Mouse (Mus musculus): ENCODE data around the gene Cd3d. TPM values are rescaled to one million over a fixed set of nuclear protein-coding genes. Genes with fewer than 3 reads are reported as not detected.

Cd3d gene
- polyA plus RNA-seq (2012; ENCODE audit: low replicate concordance): 2.7 and 3.6 TPM in 2 replicates

DNA sequence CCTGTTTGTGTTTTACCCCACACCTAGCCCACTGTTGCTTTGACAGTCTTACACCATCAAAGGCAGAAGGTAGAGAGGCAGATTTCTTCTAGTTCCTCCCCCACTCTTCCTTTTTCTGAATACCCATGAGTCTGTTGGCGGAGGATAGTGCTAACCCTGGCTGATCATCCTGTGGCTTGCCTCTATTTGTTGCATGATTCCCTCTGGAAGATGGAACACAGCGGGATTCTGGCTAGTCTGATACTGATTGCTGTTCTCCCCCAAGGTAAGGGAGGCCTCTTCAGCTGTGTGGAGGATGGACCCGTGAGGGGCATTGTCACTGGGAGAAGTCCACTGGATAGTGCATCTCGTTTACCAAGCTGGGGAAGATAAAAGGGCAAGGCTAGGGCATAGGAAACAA is at the start of gene Cd3d:
Cd3d (plus strand) TSS at position 111 of the 400 bp plus-strand sequence.

DNA sequence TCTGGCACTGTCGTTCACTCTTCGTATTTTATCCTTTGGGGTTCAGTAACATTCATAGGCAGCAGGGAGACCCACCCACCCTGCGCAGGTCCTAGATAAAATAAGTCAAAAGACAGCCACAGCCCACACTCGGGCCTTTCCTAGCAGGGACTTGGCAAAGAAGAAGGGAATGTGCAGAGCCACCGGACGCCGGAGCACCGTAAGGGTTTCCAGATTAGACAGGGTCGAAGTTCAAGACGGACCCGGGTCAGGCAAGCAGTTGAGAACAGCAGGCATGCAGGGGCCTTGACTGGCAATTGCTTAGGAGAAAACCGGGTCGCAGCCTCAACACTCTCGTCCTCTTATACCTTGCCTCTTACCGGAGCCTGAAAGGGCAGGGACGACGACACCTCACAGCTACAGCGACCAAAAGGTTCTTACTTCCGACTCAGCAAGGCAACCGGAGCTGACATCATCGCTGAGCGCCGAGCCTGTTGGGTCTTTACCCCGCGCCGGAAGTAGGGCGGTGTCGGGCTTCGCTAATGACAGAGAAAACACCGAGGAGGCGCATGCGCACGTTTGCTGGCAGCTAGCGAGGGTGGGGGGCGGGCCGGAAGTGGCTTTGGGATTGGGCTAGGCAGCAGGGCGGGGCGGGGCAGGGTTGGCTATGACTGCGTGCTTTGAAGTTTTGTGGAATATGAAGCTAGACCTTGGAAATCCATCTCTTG is 16.3 kb upstream of the Cd3d start, which contains the start of gene Ube4a:
Ube4a (minus strand) TSS at position 475 of the 707 bp plus-strand sequence.

DNA sequence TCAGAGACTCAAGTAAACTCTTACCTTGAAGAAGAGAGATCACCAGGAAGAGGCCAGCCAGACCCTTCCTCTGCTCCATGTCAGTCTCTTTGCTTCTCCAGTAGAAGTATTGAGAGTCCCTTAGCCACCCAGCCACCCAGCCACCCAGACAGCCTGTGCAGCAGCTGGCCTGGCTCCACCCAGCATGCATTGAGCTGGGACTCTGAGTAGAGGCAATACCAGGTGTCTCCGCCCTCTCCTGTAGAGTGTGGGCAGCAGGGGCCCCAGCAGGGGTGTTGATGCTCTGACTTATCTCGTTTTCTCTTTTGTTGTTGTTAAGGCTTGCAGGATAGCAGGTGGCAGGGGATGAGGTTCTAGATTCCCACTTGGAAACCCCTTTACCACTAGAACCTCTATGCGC is 1.3 kb upstream of the Cd3d start, which contains the start of gene Cd3g:
Cd3g (minus strand) TSS at position 190 of the 400 bp plus-strand sequence.

DNA sequence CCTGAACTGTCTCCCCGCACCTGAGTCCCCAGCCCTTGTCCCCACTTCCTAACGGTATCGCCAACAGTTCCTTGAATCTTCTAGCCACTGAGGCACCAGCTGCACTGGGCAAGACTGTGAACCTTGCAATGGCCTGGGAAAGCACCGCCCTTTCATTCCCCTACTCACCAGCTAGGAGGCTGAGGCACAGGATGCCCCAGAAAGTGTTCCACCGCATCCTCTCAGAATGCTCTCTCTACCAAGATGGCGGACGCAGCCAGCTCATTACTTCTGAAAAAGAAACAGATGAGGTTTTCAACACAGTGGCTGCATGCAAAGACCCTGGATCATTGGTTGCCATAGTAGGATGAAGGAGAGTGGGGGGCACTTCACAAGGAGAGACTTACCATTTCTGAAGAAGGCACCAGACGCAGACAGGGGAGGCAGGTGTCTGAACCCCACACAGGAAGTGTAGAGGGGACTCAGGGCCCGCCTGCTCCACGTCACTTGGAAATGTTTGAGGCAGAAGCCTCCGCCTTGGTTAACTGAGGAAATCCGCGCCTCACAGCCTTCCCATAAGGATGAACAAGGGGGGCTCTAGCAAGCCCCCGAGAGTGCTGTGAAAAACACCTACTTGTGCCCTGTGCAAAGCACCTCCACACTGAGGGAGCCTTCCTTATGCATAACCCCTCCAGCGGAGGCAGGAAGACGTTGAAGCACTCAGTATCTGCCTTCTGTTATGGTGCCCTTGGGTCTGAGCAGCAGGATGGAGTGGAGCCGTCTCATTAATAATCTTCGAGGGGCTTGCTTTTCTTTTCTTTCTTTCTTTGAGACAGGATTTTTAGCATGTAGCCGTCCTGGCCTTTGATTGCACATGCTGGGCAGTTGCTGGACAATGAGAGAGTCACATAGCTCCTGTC is 27.8 kb downstream of the Cd3d start, which contains the start of gene Cd3e:
Cd3e (minus strand) TSS at position 448 of the 899 bp plus-strand sequence.

Other genes with a start within 250 kb of the Cd3d start
- gene Phldb1, start 246.6 kb upstream of the Cd3d start, polyA plus RNA-seq (2012; ENCODE audit: low replicate concordance): 7.5 and 13.3 TPM in 2 replicates
- gene Arcn1, start 213.9 kb upstream of the Cd3d start, polyA plus RNA-seq (2012; ENCODE audit: low replicate concordance): 12.1 and 14.0 TPM in 2 replicates
- 4.1 and 4.6 TPM in 2 replicates for gene Ift46, start 213.9 kb upstream of the Cd3d start, polyA plus RNA-seq (2012; ENCODE audit: low replicate concordance)
- 0.31 TPM in 1 of 2 replicates, not detected in the other for gene Tmem25, start 182.5 kb upstream of the Cd3d start, polyA plus RNA-seq (2012; ENCODE audit: low replicate concordance)
- 0.58 and 0.75 TPM in 2 replicates for gene Ttc36, start 178.7 kb upstream of the Cd3d start, polyA plus RNA-seq (2012; ENCODE audit: low replicate concordance)
- gene Kmt2a, start 100.5 kb upstream of the Cd3d start, polyA plus RNA-seq (2012; ENCODE audit: low replicate concordance): 36.9 and 80.5 TPM in 2 replicates
- gene Atp5l, start 61.0 kb upstream of the Cd3d start, polyA plus RNA-seq (2012; ENCODE audit: low replicate concordance): 46.5 and 90.7 TPM in 2 replicates
- gene Ube4a, start 16.2 kb upstream of the Cd3d start, polyA plus RNA-seq (2012; ENCODE audit: low replicate concordance): 4.8 TPM in 2 replicates
- gene Cd3g, start 1.4 kb upstream of the Cd3d start, polyA plus RNA-seq (2012; ENCODE audit: low replicate concordance): 12.9 and 22.2 TPM in 2 replicates
- 155 and 161 TPM in 2 replicates for gene Cd3e, start 27.8 kb downstream of the Cd3d start, polyA plus RNA-seq (2012; ENCODE audit: low replicate concordance)
- 0.10 and 0.12 TPM in 2 replicates for gene Mpzl2, start 58.0 kb downstream of the Cd3d start, polyA plus RNA-seq (2012; ENCODE audit: low replicate concordance)
- gene Mpzl3, start 73.4 kb downstream of the Cd3d start, polyA plus RNA-seq (2012; ENCODE audit: low replicate concordance): 0.65 and 0.68 TPM in 2 replicates
- 3.9 and 4.2 TPM in 2 replicates for gene Jaml, start 97.4 kb downstream of the Cd3d start, polyA plus RNA-seq (2012; ENCODE audit: low replicate concordance)
- gene Scn2b, start 136.0 kb downstream of the Cd3d start, polyA plus RNA-seq (2012; ENCODE audit: low replicate concordance): 0.48 and 0.70 TPM in 2 replicates
- 0.27 and 0.53 TPM in 2 replicates for gene Scn4b, start 156.6 kb downstream of the Cd3d start, polyA plus RNA-seq (2012; ENCODE audit: low replicate concordance)
- gene BC049352, start 200.2 kb downstream of the Cd3d start, polyA plus RNA-seq (2012; ENCODE audit: low replicate concordance): 0.19 TPM in 1 of 2 replicates, not detected in the other
- 0.10 TPM in 1 of 2 replicates, not detected in the other for gene Tmprss4, start 222.3 kb downstream of the Cd3d start, polyA plus RNA-seq (2012; ENCODE audit: low replicate concordance)

Measured in hematopoietic multipotent progenitor cell, adult 10-12 weeks (in vitro differentiated cells).